Mouse (Mus musculus): ENCODE measurements around the gene Fbxo48. TPM values are rescaled to one million over a fixed set of nuclear protein-coding genes. Genes with fewer than 3 reads are reported as not detected.
A peak's percentile ranks its signal among the peaks of the same experiment; 100 is the strongest.

Gene Fbxo48
- polyA plus RNA-seq, 1 experiment from 2014 or later, result 0.65 TPM

- H3K27ac ChIP-seq, result no peak overlapping the region
- no peak overlapping the region for H3K4me3 ChIP-seq (ENCODE audit: inconsistent target)
- H3K79me2 ChIP-seq (ENCODE audit: inconsistent target), result peaks cover 68% of the 10 kb centered on the region; the same call in 1 of the 2 replicates
- H3K36me3 ChIP-seq (ENCODE audit: inconsistent target), result peaks cover 98% of the 10 kb centered on the region
- WGBS (ENCODE audit: missing documents), result 87% methylated on average over 5 of the region's 5 CpGs
These were observed 38.7 kb downstream of the Fbxo48 start for GRCm38 (mm10) chr11:16989885-16990284.

- H3K4me3 ChIP-seq (ENCODE audit: inconsistent target), result no peak overlapping the region
- peaks cover 86% of the 10 kb centered on the region for H3K79me2 ChIP-seq (ENCODE audit: inconsistent target)
- WGBS (ENCODE audit: missing documents), result 89% methylated on average over 6 of the region's 6 CpGs
- no peak overlapping the region for H3K27ac ChIP-seq
- peaks cover 85% of the 10 kb centered on the region for H3K36me3 ChIP-seq (ENCODE audit: inconsistent target)
These were observed 41.7 kb downstream of the Fbxo48 start for GRCm38 (mm10) chr11:16992880-16993279.

- Histone ChIP-seq H3K79me2 (ENCODE audit: inconsistent target) (peaks cover 93% of the 10 kb centered on the region), H3K27ac (no peak overlapping the region), H3K36me3 (ENCODE audit: inconsistent target) (peaks cover 54% of the 10 kb centered on the region), H3K4me3 (ENCODE audit: inconsistent target) (no peak overlapping the region)
These were observed 45.6 kb downstream of the Fbxo48 start for GRCm38 (mm10) chr11:16996818-16997217.

- Histone ChIP-seq H3K4me3 (ENCODE audit: inconsistent target) (no peak overlapping the region), H3K79me2 (ENCODE audit: inconsistent target) (peaks cover 95% of the 10 kb centered on the region), H3K27ac (no peak overlapping the region), H3K36me3 (ENCODE audit: inconsistent target) (peaks cover 47% of the 10 kb centered on the region)
These were observed 46.3 kb downstream of the Fbxo48 start for GRCm38 (mm10) chr11:16997465-16997864.

- peaks cover 28% of the 10 kb centered on the region for H3K36me3 ChIP-seq (ENCODE audit: inconsistent target)
- peaks cover 95% of the 10 kb centered on the region for H3K79me2 ChIP-seq (ENCODE audit: inconsistent target)
- 65% methylated on average over 4 of the region's 4 CpGs for WGBS (ENCODE audit: missing documents)
- peak overlapping the region; percentile 92 for H3K27ac ChIP-seq
- no peak overlapping the region for H3K4me3 ChIP-seq (ENCODE audit: inconsistent target)
These were observed 48.2 kb downstream of the Fbxo48 start for GRCm38 (mm10) chr11:16999387-16999786.

GRCm38 (mm10) chr11:16999933-17000332 lies 48.8 kb downstream of the Fbxo48 start:
- Histone ChIP-seq H3K36me3 (ENCODE audit: inconsistent target) (peaks cover 22% of the 10 kb centered on the region), H3K27ac (peak overlapping the region; percentile 92), H3K79me2 (ENCODE audit: inconsistent target) (peaks cover 94% of the 10 kb centered on the region), H3K4me3 (ENCODE audit: inconsistent target) (no peak overlapping the region)

GRCm38 (mm10) chr11:17000353-17001334 lies 49.5 kb downstream of the Fbxo48 start:
- Histone ChIP-seq H3K27ac (peak overlapping the region; percentile 92), H3K4me3 (ENCODE audit: inconsistent target) (no peak overlapping the region), H3K36me3 (ENCODE audit: inconsistent target) (peaks cover 17% of the 10 kb centered on the region), H3K79me2 (ENCODE audit: inconsistent target) (peaks cover 94% of the 10 kb centered on the region)
- WGBS (ENCODE audit: missing documents), result 24% methylated on average over 9 of the region's 9 CpGs

GRCm38 (mm10) chr11:17002739-17003373 lies 51.7 kb downstream of the Fbxo48 start:
- 0 out of 2 replicates have a peak, but pooled peaks cover 7% of the 10 kb centered on the region for H3K36me3 ChIP-seq (ENCODE audit: inconsistent target)
- WGBS (ENCODE audit: missing documents), result 29% methylated on average over 7 of the region's 7 CpGs
- peaks cover 94% of the 10 kb centered on the region for H3K79me2 ChIP-seq (ENCODE audit: inconsistent target)
- H3K4me3 ChIP-seq (ENCODE audit: inconsistent target), result no peak overlapping the region; the same call in 1 of the 2 replicates
- H3K27ac ChIP-seq, result peak overlapping the region; percentile 92

GRCm38 (mm10) chr11:17003757-17004156 lies 52.6 kb downstream of the Fbxo48 start:
- H3K27ac ChIP-seq, result peak overlapping the region; percentile 92
- WGBS (ENCODE audit: missing documents), result 54% methylated on average over 3 of the region's 3 CpGs
- H3K4me3 ChIP-seq (ENCODE audit: inconsistent target), result no peak overlapping the region

More at GRCm38 (mm10) chr11:17003757-17004156, 52.6 kb downstream of the Fbxo48 start:
- peaks cover 91% of the 10 kb centered on the region for H3K79me2 ChIP-seq (ENCODE audit: inconsistent target)
- no peaks in the 10 kb centered on the region for H3K36me3 ChIP-seq (ENCODE audit: inconsistent target)

Other genes starting within 250 kb of the Fbxo48 start
- gene Egfr, start 199.2 kb upstream of the Fbxo48 start, polyA plus RNA-seq (2018), result 0.02 to 0.22 TPM (median 0.09 TPM) in 3 replicates
- gene Cnrip1, start 100.2 kb downstream of the Fbxo48 start, polyA plus RNA-seq (2018), result 75.3 to 234 TPM (median 186 TPM) in 3 replicates
- 380 to 752 TPM (median 430 TPM) in 3 replicates for gene Plek, start 101.0 kb downstream of the Fbxo48 start, polyA plus RNA-seq (2018)
- gene Ppp3r1, start 207.9 kb downstream of the Fbxo48 start, polyA plus RNA-seq (2018), result 104 to 123 TPM (median 116 TPM) in 3 replicates
- 6.6 to 9.9 TPM (median 9.9 TPM) in 3 replicates for gene Wdr92, start 230.7 kb downstream of the Fbxo48 start, polyA plus RNA-seq (2018)